Mouse (Mus musculus) embryonic facial prominence, embryonic 15.5 days (tissue): Measurements from ENCODE around the gene Csnk1e. TPM values are rescaled to one million over a fixed set of nuclear protein-coding genes. Genes with fewer than 3 reads are reported as not detected.

Experiments used
- ATAC-seq: fragments of 200-750 bp; cut with Nextera tagmentation; 2 replicates; pipeline ENCODE4 v1.8.0; 2017; ENCODE audit warnings: low read depth, moderate TSS enrichment; ENCODE audit not compliant: insufficient number of reproducible peaks, low FRiP score, low TSS enrichment
- H3K27ac ChIP-seq: fragments of 300-500 bp; sonication (generic); replicated peaks from 2 replicates; pipeline ENCODE4 v1.5.1; 2015; ENCODE audit warnings: mild to moderate bottlenecking, inconsistent platforms
- H3K27me3 ChIP-seq: fragments of 300-500 bp; sonication (generic); 2 replicates; pipeline ENCODE4 v1.6.1; 2015; ENCODE audit warnings: inconsistent platforms
- H3K36me3 ChIP-seq: fragments of 300-500 bp; sonication (generic); 2 replicates; pipeline ENCODE4 v1.6.1; 2015; ENCODE audit warnings: mild to moderate bottlenecking, inconsistent platforms
- H3K4me1 ChIP-seq: fragments of 300-500 bp; sonication (generic); 2 replicates; pipeline ENCODE4 v1.6.1; 2015; ENCODE audit warnings: inconsistent platforms
- H3K4me2 ChIP-seq: fragments of 300-500 bp; sonication (generic); replicated peaks from 2 replicates; pipeline ENCODE4 v1.6.1; 2015; ENCODE audit warnings: mild to moderate bottlenecking, inconsistent platforms
- H3K4me3 ChIP-seq: fragments of 300-500 bp; sonication (generic); replicated peaks from 2 replicates; pipeline ENCODE4 v1.5.1; 2015; ENCODE audit warnings: mild to moderate bottlenecking, inconsistent platforms
- H3K9ac ChIP-seq: fragments of 300-500 bp; sonication (generic); 2 replicates; pipeline ENCODE4 v1.6.1; 2015; ENCODE audit warnings: inconsistent platforms
- H3K9me3 ChIP-seq: fragments of 300-500 bp; sonication (generic); replicated peaks from 2 replicates; pipeline ENCODE4 v1.6.1; 2016; ENCODE audit warnings: inconsistent platforms
- WGBS: fragments of 180-500 bp; shearing (Covaris S2); methylation state at CpG from one replicate; pipeline ENCODE4 v1.1.7; 2015; 5-methylcytosine and 5-hydroxymethylcytosine counted together
- polyA plus RNA-seq: library from polyadenylated mRNA; unstranded; fragments of >200 nt; fragmentation: Nextera tagmentation; extraction: Ambion mirVana; gene quantifications from 2 replicates; pipeline ENCODE4 v1.2.1, GENCODE M21; 2015

The Csnk1e gene
- polyA plus RNA-seq, 1 experiment from 2014 or later, result 113 TPM

DNA sequence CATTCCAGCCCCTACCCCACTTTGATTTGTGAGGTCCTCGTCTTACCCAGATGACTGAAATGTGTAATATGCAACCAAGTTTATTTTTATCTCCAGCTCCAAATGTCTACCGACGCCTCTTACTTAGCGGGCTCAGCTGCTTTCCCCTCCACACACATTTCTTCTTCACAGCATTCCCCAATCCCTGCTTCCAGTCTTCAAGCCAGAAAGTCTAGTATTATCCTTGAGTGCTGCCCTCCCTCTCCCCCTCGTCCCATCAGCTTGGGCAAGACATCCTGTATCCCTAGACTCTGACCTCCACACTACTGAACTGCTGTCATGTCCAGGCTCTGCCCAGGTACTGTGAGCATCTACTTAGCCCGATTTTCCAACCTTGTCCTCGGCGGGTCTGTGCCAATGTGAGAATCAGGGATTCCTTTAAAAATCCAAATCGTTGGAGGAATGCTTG lies 51.6 kb downstream of the Csnk1e start:
- H3K27ac ChIP-seq, result peak overlapping the region; percentile 81
- no peaks in the 10 kb centered on the region for H3K27me3 ChIP-seq
- H3K4me2 ChIP-seq, result peak overlapping the region; percentile 76
- peak overlapping the region; percentile 61; the same call in 1 of the 2 replicates for H3K9ac ChIP-seq
- no peaks in the 10 kb centered on the region for H3K9me3 ChIP-seq
- WGBS, result 11% methylated on average over 9 of the region's 9 CpGs
- peaks cover 52% of the 10 kb centered on the region for H3K4me1 ChIP-seq
- H3K4me3 ChIP-seq, result peak overlapping the region; percentile 62
- ATAC-seq, result no peak
- 0 out of 2 replicates have a peak, but pooled peaks cover 5% of the 10 kb centered on the region for H3K36me3 ChIP-seq

DNA sequence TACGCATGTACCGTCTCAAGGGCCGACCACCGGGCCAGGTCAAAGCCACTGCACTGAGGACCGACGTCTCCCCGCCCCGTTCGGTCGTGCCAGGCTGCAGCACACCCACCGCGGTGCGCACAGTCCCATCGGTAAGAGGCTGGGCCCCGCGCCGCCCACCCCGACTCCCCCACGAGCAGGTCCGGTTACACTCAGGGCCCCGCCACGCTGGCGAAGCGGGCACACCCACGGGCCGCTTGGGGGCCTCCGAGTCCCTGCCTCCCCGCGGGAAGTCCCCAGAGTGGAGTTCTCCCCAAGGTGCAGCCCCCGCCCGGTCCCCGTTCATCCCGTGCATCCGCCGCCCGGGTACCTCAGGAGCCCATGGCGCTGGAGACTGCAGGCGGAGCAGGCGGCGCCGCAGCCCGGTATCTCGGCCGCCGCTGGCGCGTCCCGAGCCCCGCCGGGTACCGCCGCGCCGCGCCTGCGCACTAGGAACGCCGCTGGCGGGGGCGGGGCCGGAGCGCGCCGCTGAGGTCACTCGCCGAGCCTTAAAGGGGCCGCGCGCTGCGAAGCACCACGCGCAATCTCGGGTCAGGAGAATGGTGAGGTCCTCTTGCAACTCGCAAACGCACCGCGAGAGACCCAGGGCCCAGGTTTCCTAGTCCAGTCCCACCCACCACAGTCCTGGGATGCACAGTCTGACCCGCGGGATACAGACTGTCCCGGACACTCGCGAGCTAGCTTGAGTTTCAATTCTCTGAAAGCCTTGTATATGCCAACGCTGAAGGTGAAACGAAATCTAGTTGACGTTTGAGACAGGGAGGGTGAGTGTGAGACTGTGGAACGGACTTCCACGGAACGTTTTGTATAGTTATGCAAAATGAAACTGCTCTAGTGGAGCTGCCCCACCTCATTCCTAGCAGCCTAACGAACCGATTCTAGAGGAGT lies 52.3 kb downstream of the Csnk1e start, which contains the start of gene Tmem184b:
TSS of gene Tmem184b (minus strand) at position 734 of the 927 bp plus-strand sequence.
- H3K4me1 ChIP-seq, result peaks cover 57% of the 10 kb centered on the region
- 0 out of 2 replicates have a peak, but pooled peaks cover 9% of the 10 kb centered on the region for H3K36me3 ChIP-seq
- under 1% methylated on average over 86 of the region's 90 CpGs for WGBS
- peak within 1 kb of the TSS; percentile 76 for H3K4me2 ChIP-seq
- peak within 1 kb of the TSS; percentile 61 for H3K9ac ChIP-seq
- H3K27me3 ChIP-seq, result no peaks in the 10 kb centered on the region
- ATAC-seq, result peak; percentile 88
- peak within 1 kb of the TSS; percentile 62 for H3K4me3 ChIP-seq
- H3K27ac ChIP-seq, result peak within 1 kb of the TSS; percentile 81
- no peaks in the 10 kb centered on the region for H3K9me3 ChIP-seq

DNA sequence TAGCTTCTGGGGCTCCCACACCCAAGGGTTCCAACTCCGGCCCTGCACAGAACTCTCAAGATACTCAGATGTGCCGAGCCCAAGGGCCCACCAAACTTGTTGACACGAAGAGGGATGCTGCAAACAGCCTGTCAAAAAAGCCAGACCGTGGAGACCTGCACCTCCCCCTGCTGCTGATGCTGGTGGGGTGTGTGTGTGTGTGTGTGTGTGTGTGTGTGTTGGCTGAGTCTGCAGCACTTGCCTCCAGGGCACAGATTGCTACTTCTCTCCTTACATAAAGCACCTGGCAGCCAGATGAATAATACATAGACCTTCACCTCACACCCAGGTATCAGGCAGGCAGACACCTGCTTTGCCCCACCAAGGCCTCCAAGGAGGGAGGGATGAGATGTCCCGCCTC lies 53.2 kb downstream of the Csnk1e start:
- Histone ChIP-seq H3K4me1 (peaks cover 59% of the 10 kb centered on the region), H3K4me2 (peak overlapping the region; percentile 76), H3K36me3 (peaks cover 12% of the 10 kb centered on the region; the same call in 1 of the 2 replicates), H3K4me3 (peak overlapping the region; percentile 62), H3K9ac (peak overlapping the region; percentile 61), H3K9me3 (no peaks in the 10 kb centered on the region), H3K27me3 (no peaks in the 10 kb centered on the region), H3K27ac (peak overlapping the region; percentile 81)
- no peak for ATAC-seq
- 11% methylated on average over 5 of the region's 5 CpGs for WGBS

DNA sequence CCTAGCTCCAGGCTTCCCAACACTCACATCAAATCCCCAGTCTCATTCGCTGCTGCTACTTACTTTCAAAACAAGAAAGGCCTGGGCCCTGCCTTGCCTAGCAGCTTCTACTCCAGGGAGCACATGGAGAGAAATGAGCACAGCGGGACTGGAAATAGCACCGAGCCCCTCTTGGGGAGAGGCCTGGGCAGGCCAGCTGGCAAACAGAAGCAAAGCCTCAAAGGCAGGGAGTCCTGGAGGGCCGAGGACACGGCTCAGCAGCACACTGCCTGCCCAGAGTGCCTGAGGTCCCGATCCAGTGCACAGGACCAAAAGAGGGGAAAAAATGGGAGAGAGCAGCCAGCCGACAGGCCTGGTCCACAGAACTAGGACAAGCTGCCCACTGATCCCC lies 54.4 kb downstream of the Csnk1e start:
- Histone ChIP-seq H3K4me3 (peak overlapping the region; percentile 13; the same call in 1 of the 2 replicates), H3K27ac (0 out of 2 replicates have a peak overlapping the region, but pooled peaks have one; percentile 55)
- no peak for ATAC-seq

DNA sequence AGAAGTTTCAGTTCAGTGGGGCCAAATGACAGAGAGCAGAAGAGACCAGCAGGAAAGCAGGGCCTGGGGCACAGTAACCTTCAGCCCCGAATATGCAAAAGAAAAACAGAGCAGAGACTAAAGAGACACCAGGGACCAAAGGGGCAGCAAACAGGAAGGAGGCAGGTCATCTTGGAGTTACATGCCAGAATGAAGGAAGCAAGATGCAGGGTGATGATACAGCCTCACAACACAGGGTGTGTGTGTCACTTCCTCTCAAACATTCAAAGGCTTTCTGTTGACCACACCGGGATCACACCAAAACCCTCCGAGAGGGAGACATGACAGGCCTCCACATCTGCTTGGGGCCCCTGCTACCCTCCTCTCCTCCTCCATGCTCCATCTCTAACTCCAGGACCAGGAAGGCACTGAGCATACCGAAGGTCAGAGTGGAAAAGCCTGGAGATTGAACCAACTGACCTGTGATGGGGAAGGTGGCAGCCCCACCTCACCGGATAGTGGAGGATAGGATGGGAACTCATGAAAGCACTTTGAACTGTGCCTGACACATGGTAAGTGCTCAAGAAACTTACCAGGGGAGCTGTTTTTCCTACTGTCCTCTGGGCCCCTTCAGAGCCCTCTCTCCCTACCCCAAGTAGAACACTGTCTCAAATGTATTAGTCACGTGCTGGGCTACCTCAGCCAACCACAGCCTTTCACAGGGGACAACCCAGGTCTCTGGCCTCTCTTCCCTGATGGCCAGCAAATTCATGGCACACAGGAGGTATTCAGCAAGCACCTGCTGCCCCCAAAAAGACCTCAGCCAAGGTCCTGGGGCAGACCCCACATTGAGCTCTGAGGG lies 55.0 kb downstream of the Csnk1e start:
- 40% methylated on average over 6 of the region's 6 CpGs for WGBS
- Histone ChIP-seq H3K27me3 (no peaks in the 10 kb centered on the region), H3K9ac (no peak overlapping the region), H3K36me3 (peaks cover 12% of the 10 kb centered on the region; the same call in 1 of the 2 replicates), H3K4me2 (peak overlapping the region; percentile 76), H3K9me3 (no peaks in the 10 kb centered on the region), H3K4me3 (peak overlapping the region; percentile 13; the same call in 1 of the 2 replicates), H3K4me1 (peaks cover 61% of the 10 kb centered on the region), H3K27ac (0 out of 2 replicates have a peak overlapping the region, but pooled peaks have one; percentile 55)
- ATAC-seq, result no peak

More for the DNA sequence above, 54.4 kb downstream of the Csnk1e start:
- no peaks in the 10 kb centered on the region for H3K27me3 ChIP-seq
- H3K9me3 ChIP-seq, result no peaks in the 10 kb centered on the region
- H3K4me2 ChIP-seq, result peak overlapping the region; percentile 76
- no peak overlapping the region for H3K9ac ChIP-seq
- peaks cover 55% of the 10 kb centered on the region for H3K4me1 ChIP-seq
- peaks cover 12% of the 10 kb centered on the region; the same call in 1 of the 2 replicates for H3K36me3 ChIP-seq
- 28% methylated on average over 7 of the region's 7 CpGs for whole genome bisulfite sequencing

DNA sequence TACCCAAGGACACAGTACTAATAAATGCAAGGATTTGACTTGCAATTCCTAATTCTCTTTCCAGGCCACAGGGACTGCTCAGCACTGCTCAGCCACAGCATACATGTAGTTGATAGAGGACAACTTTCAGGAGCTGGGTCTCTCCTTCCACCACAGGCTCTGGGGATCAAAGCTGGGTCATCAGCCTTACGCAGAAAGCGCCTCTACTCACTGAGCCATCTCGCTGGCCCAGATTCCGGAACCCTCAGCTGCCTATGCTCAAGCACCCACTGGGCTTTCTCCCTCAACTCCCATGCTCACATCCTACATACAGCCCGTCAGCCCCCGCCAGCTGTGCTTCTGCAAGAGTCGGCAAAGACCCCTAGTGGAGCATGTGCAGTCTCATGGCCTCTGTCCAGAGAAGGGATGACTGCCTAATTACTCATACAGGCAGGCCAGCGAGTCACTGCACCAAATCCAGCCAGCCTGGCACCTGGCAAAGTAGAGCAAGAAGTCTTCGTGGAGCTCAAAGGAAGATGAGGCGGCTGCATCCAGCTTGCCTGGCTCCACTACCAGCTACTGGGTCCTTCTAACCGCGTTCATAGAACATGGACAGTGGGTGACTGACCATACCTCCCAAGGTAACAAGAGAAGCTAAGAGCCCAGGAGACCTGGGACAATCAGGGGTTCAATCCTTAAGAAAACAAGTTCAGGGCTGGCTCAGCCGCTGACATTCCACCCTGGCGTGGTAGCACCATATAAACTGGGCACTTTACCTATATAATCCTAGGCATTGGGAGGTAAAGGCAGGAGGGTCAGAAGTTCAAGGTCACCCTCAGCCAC lies 55.9 kb downstream of the Csnk1e start:
- Histone ChIP-seq H3K4me1 (peaks cover 66% of the 10 kb centered on the region), H3K9ac (no peak overlapping the region), H3K27me3 (no peaks in the 10 kb centered on the region), H3K4me2 (no peak overlapping the region), H3K27ac (0 out of 2 replicates have a peak overlapping the region, but pooled peaks have one; percentile 5), H3K36me3 (peaks cover 12% of the 10 kb centered on the region; the same call in 1 of the 2 replicates), H3K4me3 (no peak overlapping the region), H3K9me3 (no peaks in the 10 kb centered on the region)
- WGBS, result 70% methylated on average over 14 of the region's 14 CpGs
- ATAC-seq, result no peak

DNA sequence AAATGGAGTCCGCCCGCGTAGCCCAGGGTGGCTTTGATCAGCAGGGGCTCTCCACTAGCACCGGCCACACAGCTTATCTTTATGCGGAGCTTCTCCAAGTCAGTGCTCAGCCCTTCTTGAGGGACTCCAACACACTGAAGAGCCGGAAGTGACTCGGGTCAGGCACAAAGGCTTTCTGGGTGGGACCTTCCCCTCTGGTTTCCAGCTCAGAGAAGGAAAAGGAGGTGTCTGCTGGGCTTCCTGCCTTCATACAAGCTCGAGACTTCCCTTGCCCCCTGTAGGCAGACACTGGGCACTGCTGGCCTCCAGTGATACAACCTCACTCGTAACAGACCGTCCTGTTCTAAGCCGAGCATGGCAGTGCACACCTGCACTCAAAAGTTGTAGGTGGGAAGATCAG lies 58.6 kb downstream of the Csnk1e start:
- H3K27ac ChIP-seq, result no peak overlapping the region
- no peak overlapping the region for H3K4me2 ChIP-seq
- H3K4me1 ChIP-seq, result peaks cover 78% of the 10 kb centered on the region
- WGBS, result 93% methylated on average over 11 of the region's 11 CpGs
- peaks cover 12% of the 10 kb centered on the region for H3K36me3 ChIP-seq
- no peak overlapping the region for H3K4me3 ChIP-seq
- H3K27me3 ChIP-seq, result no peaks in the 10 kb centered on the region
- no peak for ATAC-seq
- H3K9ac ChIP-seq, result no peak overlapping the region
- H3K9me3 ChIP-seq, result no peaks in the 10 kb centered on the region

DNA sequence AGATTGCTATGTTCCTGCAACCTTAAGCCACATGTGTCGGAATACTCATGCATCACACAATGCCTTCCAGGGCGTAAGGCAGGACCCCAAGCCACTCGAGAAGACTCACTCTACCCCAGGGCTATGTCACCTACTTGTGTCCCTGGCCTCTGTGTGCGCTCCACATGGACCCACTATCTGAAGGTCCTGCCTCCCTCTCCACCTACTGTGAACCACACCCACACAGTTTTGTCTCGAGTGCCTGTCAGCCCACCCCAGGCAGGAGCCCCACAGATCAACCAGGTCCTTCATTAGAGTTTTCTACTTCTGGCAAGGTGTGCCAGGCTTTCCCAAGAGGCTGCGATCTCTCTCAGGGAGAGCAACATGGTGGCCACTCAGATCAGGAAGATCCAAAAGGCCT lies 60.1 kb downstream of the Csnk1e start:
- H3K4me2 ChIP-seq, result no peak overlapping the region
- H3K27me3 ChIP-seq, result no peaks in the 10 kb centered on the region
- WGBS, result 59% methylated on average over 6 of the region's 6 CpGs
- H3K9ac ChIP-seq, result no peak overlapping the region
- H3K9me3 ChIP-seq, result no peaks in the 10 kb centered on the region
- peaks cover 78% of the 10 kb centered on the region for H3K4me1 ChIP-seq
- no peak overlapping the region for H3K4me3 ChIP-seq
- peaks cover 12% of the 10 kb centered on the region for H3K36me3 ChIP-seq
- H3K27ac ChIP-seq, result no peak overlapping the region
- ATAC-seq, result no peak

DNA sequence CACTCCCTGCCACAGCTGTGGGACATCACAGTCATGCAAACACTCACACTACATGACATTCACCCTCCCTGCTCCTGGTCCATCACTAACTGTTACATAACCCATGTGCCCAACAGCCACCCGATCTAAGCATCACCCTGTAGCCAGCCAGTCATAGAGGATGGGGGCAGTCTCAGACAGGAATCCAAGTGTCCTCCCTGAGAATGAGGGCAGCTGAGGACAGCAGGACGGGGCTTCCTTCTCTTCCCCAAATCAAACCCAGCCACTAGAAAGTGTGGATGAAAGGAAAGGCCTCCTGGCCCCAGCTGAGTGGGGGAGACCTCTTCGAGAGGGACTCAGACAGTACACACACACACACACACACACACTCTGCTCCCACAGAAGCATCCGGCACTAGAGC lies 60.5 kb downstream of the Csnk1e start:
- H3K9ac ChIP-seq, result no peak overlapping the region
- no peak overlapping the region for H3K4me3 ChIP-seq
- no peak for ATAC-seq
- H3K4me1 ChIP-seq, result peaks cover 78% of the 10 kb centered on the region
- H3K4me2 ChIP-seq, result no peak overlapping the region
- H3K9me3 ChIP-seq, result no peaks in the 10 kb centered on the region
- no peaks in the 10 kb centered on the region for H3K27me3 ChIP-seq
- WGBS, result 41% methylated on average over 4 of the region's 4 CpGs
- H3K27ac ChIP-seq, result no peak overlapping the region
- H3K36me3 ChIP-seq, result peaks cover 12% of the 10 kb centered on the region

DNA sequence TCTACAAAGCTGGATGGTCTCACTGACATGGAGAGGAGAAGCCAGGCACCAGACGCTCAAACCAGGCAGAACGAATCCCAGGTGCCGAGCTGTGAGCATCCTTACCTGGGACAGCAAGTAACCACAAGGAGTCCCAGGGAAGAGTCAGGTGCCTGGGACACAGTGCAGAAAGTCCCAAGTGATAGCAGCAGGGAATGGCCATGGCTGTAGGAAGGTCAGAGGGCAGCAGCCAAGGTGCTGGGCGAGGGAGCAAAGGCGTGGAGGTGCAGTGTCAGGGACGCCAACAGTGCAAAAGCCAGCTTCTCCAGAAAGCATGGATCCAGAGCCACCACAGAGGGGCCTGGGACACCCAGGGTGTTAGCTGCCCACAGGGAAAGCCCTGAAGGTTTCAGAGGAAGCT lies 62.3 kb downstream of the Csnk1e start:
- Histone ChIP-seq H3K36me3 (peaks cover 4% of the 10 kb centered on the region), H3K9ac (no peak overlapping the region), H3K27ac (no peak overlapping the region), H3K4me2 (no peak overlapping the region), H3K4me1 (peaks cover 80% of the 10 kb centered on the region), H3K9me3 (no peaks in the 10 kb centered on the region), H3K4me3 (no peak overlapping the region), H3K27me3 (no peaks in the 10 kb centered on the region)
- WGBS, result 84% methylated on average over 6 of the region's 6 CpGs
- ATAC-seq, result no peak
